Mouse (Mus musculus) spleen, postnatal 10 days (tissue): ENCODE data around the gene Arhgap21.

Source experiments
- DNase-seq, 2 experiments: peaks; one replicate each; pipeline ENCODE4 v3.0.0; 2021 to 2022; ENCODE audit warnings: low spot score in 2 of 2

Gene Arhgap21

GRCm38 (mm10) chr2:20966176-20967100 lies 2.2 kb downstream of the Arhgap21 start:
- no peak for DNase-seq

- DNase-seq: no peak
Measured at GRCm38 (mm10) chr2:20965361-20965760, 3.3 kb downstream of the Arhgap21 start.

- DNase-seq: no peak
Measured at GRCm38 (mm10) chr2:20964461-20964860, 4.2 kb downstream of the Arhgap21 start.

- no peak for DNase-seq
Measured at GRCm38 (mm10) chr2:20963226-20963805, 5.4 kb downstream of the Arhgap21 start.

- DNase-seq: no peak
Measured at GRCm38 (mm10) chr2:20962284-20962683, 6.4 kb downstream of the Arhgap21 start.

GRCm38 (mm10) chr2:20961825-20962224 lies 6.9 kb downstream of the Arhgap21 start:
- peak; percentile 15 to 29 for DNase-seq

- DNase-seq: no peak
Measured at GRCm38 (mm10) chr2:20961295-20961694, 7.4 kb downstream of the Arhgap21 start.

GRCm38 (mm10) chr2:20960668-20961035 lies 8.0 kb downstream of the Arhgap21 start:
- no peak for DNase-seq

GRCm38 (mm10) chr2:20959906-20960667 lies 8.6 kb downstream of the Arhgap21 start:
- DNase-seq: no peak

- DNase-seq: peak in 1 of 2 experiments; percentile 24
Measured at GRCm38 (mm10) chr2:20959045-20959444, 9.6 kb downstream of the Arhgap21 start.

GRCm38 (mm10) chr2:20957995-20958394 lies 10.7 kb downstream of the Arhgap21 start:
- no peak for DNase-seq

- DNase-seq: no peak
Measured at GRCm38 (mm10) chr2:20956716-20957115, 12.0 kb downstream of the Arhgap21 start.

- no peak for DNase-seq
Measured at GRCm38 (mm10) chr2:20955996-20956395, 12.7 kb downstream of the Arhgap21 start.

- no peak for DNase-seq
Measured at GRCm38 (mm10) chr2:20955376-20955775, 13.3 kb downstream of the Arhgap21 start.

GRCm38 (mm10) chr2:20952716-20953115 lies 16.0 kb downstream of the Arhgap21 start:
- no peak for DNase-seq

- no peak for DNase-seq
Measured at GRCm38 (mm10) chr2:20949168-20949567, 19.5 kb downstream of the Arhgap21 start.

GRCm38 (mm10) chr2:20947036-20947435 lies 21.6 kb downstream of the Arhgap21 start:
- no peak for DNase-seq

GRCm38 (mm10) chr2:20945596-20945995 lies 23.1 kb downstream of the Arhgap21 start:
- no peak for DNase-seq

- DNase-seq: no peak
Measured at GRCm38 (mm10) chr2:20943730-20944454, 24.8 kb downstream of the Arhgap21 start.

GRCm38 (mm10) chr2:20943222-20943621 lies 25.5 kb downstream of the Arhgap21 start:
- DNase-seq: peak in 1 of 2 experiments; percentile 26

GRCm38 (mm10) chr2:20942434-20943198 lies 26.1 kb downstream of the Arhgap21 start:
- no peak for DNase-seq
